Mouse (Mus musculus) neural tube, embryonic 13.5 days (tissue): Measurements from ENCODE around the gene Lcn3. TPM values are rescaled to one million over a fixed set of nuclear protein-coding genes. Genes with fewer than 3 reads are reported as not detected.
"Not testable (repeated sequence)": the region's sequence is repeated elsewhere in the genome, so short reads cannot be mapped to it uniquely, and the experiment has no call there.

ENCODE experiments used
- ATAC-seq: fragments of 200-750 bp; cut with Nextera tagmentation; 2 replicates; pipeline ENCODE4 v1.8.0; 2017; ENCODE audit warnings: low read depth, mild to moderate bottlenecking, moderate TSS enrichment, moderate library complexity
- H3K27ac ChIP-seq: fragments of 300-500 bp; sonication (generic); replicated peaks from 2 replicates; pipeline ENCODE4 v1.5.1; 2015; ENCODE audit warnings: moderate library complexity, mild to moderate bottlenecking, inconsistent platforms
- H3K27me3 ChIP-seq: fragments of 300-500 bp; sonication (generic); 2 replicates; pipeline ENCODE4 v1.6.1; 2015; ENCODE audit warnings: mild to moderate bottlenecking, inconsistent platforms
- H3K36me3 ChIP-seq: fragments of 300-500 bp; sonication (generic); 2 replicates; pipeline ENCODE4 v1.6.1; 2015; ENCODE audit warnings: mild to moderate bottlenecking, inconsistent platforms
- H3K4me1 ChIP-seq: fragments of 300-500 bp; sonication (generic); replicated peaks from 2 replicates; pipeline ENCODE4 v1.6.1; 2015; ENCODE audit warnings: inconsistent platforms
- H3K4me2 ChIP-seq: fragments of 300-500 bp; sonication (generic); 2 replicates; pipeline ENCODE4 v1.6.1; 2015; ENCODE audit warnings: inconsistent platforms, mild to moderate bottlenecking, moderate library complexity
- H3K4me3 ChIP-seq: fragments of 300-500 bp; sonication (generic); 2 replicates; pipeline ENCODE4 v1.5.1; 2015; ENCODE audit warnings: mild to moderate bottlenecking, inconsistent platforms
- H3K9ac ChIP-seq: fragments of 300-500 bp; sonication (generic); 2 replicates; pipeline ENCODE4 v1.6.1; 2015; ENCODE audit warnings: moderate library complexity, mild to moderate bottlenecking, inconsistent platforms
- H3K9me3 ChIP-seq: fragments of 300-500 bp; sonication (generic); 2 replicates; pipeline ENCODE4 v1.6.1; 2016; ENCODE audit warnings: inconsistent platforms
- WGBS: fragments of 180-500 bp; shearing (Covaris S2); methylation state at CpG from one replicate; pipeline ENCODE4 v1.1.7; 2015; 5-methylcytosine and 5-hydroxymethylcytosine counted together
- polyA plus RNA-seq: library from polyadenylated mRNA; unstranded; fragments of >200 nt; fragmentation: Nextera tagmentation; extraction: Ambion mirVana; gene quantifications from 2 replicates; pipeline ENCODE4 v1.2.1, GENCODE M21; 2015

Lcn3 gene
- polyA plus RNA-seq, 1 experiment from 2014 or later, result not detected

GRCm38 (mm10) chr2:25780921-25781320 is 15.6 kb downstream of the Lcn3 start:
- H3K4me1 ChIP-seq, result no peaks in the 10 kb centered on the region
- WGBS, result 56% methylated on average over 4 of the region's 4 CpGs
- no peak overlapping the region for H3K4me3 ChIP-seq
- no peaks in the 10 kb centered on the region for H3K9me3 ChIP-seq
- H3K4me2 ChIP-seq, result no peak overlapping the region
- H3K27ac ChIP-seq, result no peak overlapping the region
- no peaks in the 10 kb centered on the region for H3K36me3 ChIP-seq
- no peaks in the 10 kb centered on the region for H3K27me3 ChIP-seq
- H3K9ac ChIP-seq, result no peak overlapping the region
- ATAC-seq, result no peak

GRCm38 (mm10) chr2:25781957-25782356 is 16.6 kb downstream of the Lcn3 start, which contains the start of gene Gm13539:
TSS of gene Gm13539 (plus strand) at chr2:25782257.
- ATAC-seq, result no peak
- WGBS, result 87% methylated on average over 3 of the region's 3 CpGs
- Histone ChIP-seq H3K27me3 (no peaks in the 10 kb centered on the region), H3K9ac (no peak within 1 kb of the TSS), H3K4me1 (no peaks in the 10 kb centered on the region), H3K4me3 (no peak within 1 kb of the TSS), H3K9me3 (no peaks in the 10 kb centered on the region), H3K36me3 (no peaks in the 10 kb centered on the region), H3K4me2 (no peak within 1 kb of the TSS), H3K27ac (no peak within 1 kb of the TSS)

GRCm38 (mm10) chr2:25785573-25786322 is 20.4 kb downstream of the Lcn3 start:
- no peak for ATAC-seq

GRCm38 (mm10) chr2:25789092-25789491 is 23.7 kb downstream of the Lcn3 start:
- no peaks in the 10 kb centered on the region for H3K4me1 ChIP-seq
- H3K27me3 ChIP-seq, result no peaks in the 10 kb centered on the region
- WGBS, result 90% methylated on average over 3 of the region's 3 CpGs
- H3K36me3 ChIP-seq, result no peaks in the 10 kb centered on the region
- ATAC-seq, result no peak
- no peaks in the 10 kb centered on the region for H3K9me3 ChIP-seq
- no peak overlapping the region for H3K4me2 ChIP-seq
- no peak overlapping the region for H3K9ac ChIP-seq
- no peak overlapping the region for H3K4me3 ChIP-seq
- H3K27ac ChIP-seq, result no peak overlapping the region

More at GRCm38 (mm10) chr2:25785573-25786322, 20.4 kb downstream of the Lcn3 start:
- Histone ChIP-seq H3K27me3 (no peaks in the 10 kb centered on the region), H3K4me2 (no peak overlapping the region), H3K27ac (no peak overlapping the region), H3K9me3 (no peaks in the 10 kb centered on the region), H3K4me1 (no peaks in the 10 kb centered on the region), H3K4me3 (no peak overlapping the region), H3K36me3 (no peaks in the 10 kb centered on the region), H3K9ac (no peak overlapping the region)
- 67% methylated on average over 5 of the region's 5 CpGs for WGBS

- no peak overlapping the region for H3K4me3 ChIP-seq
- H3K36me3 ChIP-seq, result no peaks in the 10 kb centered on the region
- no peaks in the 10 kb centered on the region for H3K27me3 ChIP-seq
- no peak overlapping the region for H3K27ac ChIP-seq
- H3K9me3 ChIP-seq, result no peaks in the 10 kb centered on the region
- H3K4me2 ChIP-seq, result no peak overlapping the region
- 53% methylated on average over 2 of the region's 2 CpGs for WGBS
- H3K9ac ChIP-seq, result no peak overlapping the region
- H3K4me1 ChIP-seq, result peaks cover 9% of the 10 kb centered on the region
- ATAC-seq, result no peak
These were observed 32.3 kb downstream of the Lcn3 start for GRCm38 (mm10) chr2:25797635-25798034.

- WGBS, result 33% methylated on average over 5 of the region's 5 CpGs
- Histone ChIP-seq H3K9ac (no peak overlapping the region), H3K36me3 (no peaks in the 10 kb centered on the region), H3K4me1 (peaks cover 9% of the 10 kb centered on the region), H3K4me3 (no peak overlapping the region), H3K9me3 (no peaks in the 10 kb centered on the region), H3K27ac (no peak overlapping the region), H3K4me2 (no peak overlapping the region), H3K27me3 (no peaks in the 10 kb centered on the region)
- no peak for ATAC-seq
These were observed 32.7 kb downstream of the Lcn3 start for GRCm38 (mm10) chr2:25798065-25798464.

- Histone ChIP-seq H3K4me1 (no peaks in the 10 kb centered on the region), H3K4me2 (no peak overlapping the region), H3K4me3 (no peak overlapping the region), H3K27ac (no peak overlapping the region), H3K9ac (no peak overlapping the region), H3K36me3 (no peaks in the 10 kb centered on the region), H3K27me3 (no peaks in the 10 kb centered on the region), H3K9me3 (no peaks in the 10 kb centered on the region)
- 84% methylated on average over 2 of the region's 2 CpGs for WGBS
- ATAC-seq, result no peak
These were observed 46.3 kb downstream of the Lcn3 start for GRCm38 (mm10) chr2:25811711-25812110.

GRCm38 (mm10) chr2:25813364-25813763 is 48.0 kb downstream of the Lcn3 start:
- H3K36me3 ChIP-seq, result no peaks in the 10 kb centered on the region
- H3K4me2 ChIP-seq, result no peak overlapping the region
- no peak overlapping the region for H3K9ac ChIP-seq
- ATAC-seq, result no peak
- no peaks in the 10 kb centered on the region for H3K27me3 ChIP-seq
- no peak overlapping the region for H3K4me3 ChIP-seq
- no peaks in the 10 kb centered on the region for H3K4me1 ChIP-seq
- 80% methylated on average over 5 of the region's 5 CpGs for WGBS
- no peak overlapping the region for H3K27ac ChIP-seq
- H3K9me3 ChIP-seq, result no peaks in the 10 kb centered on the region

- not testable (repeated sequence) for H3K4me1 ChIP-seq, H3K4me3 ChIP-seq, H3K27ac ChIP-seq, ATAC-seq, H3K36me3 ChIP-seq, H3K9ac ChIP-seq, H3K4me2 ChIP-seq, H3K27me3 ChIP-seq, H3K9me3 ChIP-seq
- WGBS, result 81% methylated on average over 1 of the region's 1 CpGs
These were observed 50.4 kb downstream of the Lcn3 start, which contains the start of gene Glt6d1 for GRCm38 (mm10) chr2:25815748-25816147. TSS of gene Glt6d1 (minus strand) at chr2:25815848.

Other genes starting within 250 kb of the Lcn3 start
- 19.2 and 20.8 TPM in 2 replicates for gene Traf2, start 218.6 kb upstream of the Lcn3 start, polyA plus RNA-seq
- 426 and 453 TPM in 2 replicates for gene Edf1, start 207.7 kb upstream of the Lcn3 start, polyA plus RNA-seq
- 2.5 and 3.4 TPM in 2 replicates for gene Mamdc4, start 190.7 kb upstream of the Lcn3 start, polyA plus RNA-seq
- gene Phpt1, start 190.3 kb upstream of the Lcn3 start, polyA plus RNA-seq, result 180 and 188 TPM in 2 replicates
- 7.1 and 8.4 TPM in 2 replicates for gene Ajm1, start 183.8 kb upstream of the Lcn3 start, polyA plus RNA-seq
- gene Rabl6, start 157.0 kb upstream of the Lcn3 start, polyA plus RNA-seq, result 65.7 and 74.3 TPM in 2 replicates
- 0.12 and 0.17 TPM in 2 replicates for gene Ccdc183, start 147.9 kb upstream of the Lcn3 start, polyA plus RNA-seq
- 37.7 and 41.2 TPM in 2 replicates for gene Tmem141, start 143.6 kb upstream of the Lcn3 start, polyA plus RNA-seq
- 2.7 and 3.1 TPM in 2 replicates for gene Fcna, start 137.5 kb upstream of the Lcn3 start, polyA plus RNA-seq
- not detected in 2 replicates for gene Lcn8, start 112.4 kb upstream of the Lcn3 start, polyA plus RNA-seq
- not detected in 2 replicates for gene Lcn5, start 107.6 kb upstream of the Lcn3 start, polyA plus RNA-seq
- not detected in 2 replicates for gene Lcn6, start 88.8 kb upstream of the Lcn3 start, polyA plus RNA-seq
- not detected in 2 replicates for gene Lcn10, start 82.8 kb upstream of the Lcn3 start, polyA plus RNA-seq
- gene Obp2a, start 65.5 kb upstream of the Lcn3 start, polyA plus RNA-seq, result not detected in 2 replicates
- gene Bmyc, start 58.8 kb upstream of the Lcn3 start, polyA plus RNA-seq, result 113 and 121 TPM in 2 replicates
- gene Obp2b, start 28.6 kb upstream of the Lcn3 start, polyA plus RNA-seq, result not detected in 2 replicates
- gene Lcn11, start 11.4 kb downstream of the Lcn3 start, polyA plus RNA-seq, result not detected in 2 replicates
- not detected in 2 replicates for gene Gm13539, start 16.7 kb downstream of the Lcn3 start, polyA plus RNA-seq
- gene Glt6d1, start 50.3 kb downstream of the Lcn3 start, polyA plus RNA-seq, result not detected in 2 replicates
- not detected in 2 replicates for gene Lcn9, start 57.6 kb downstream of the Lcn3 start, polyA plus RNA-seq
- gene Sohlh1, start 81.7 kb downstream of the Lcn3 start, polyA plus RNA-seq, result not detected in 2 replicates
- 10.7 and 11.3 TPM in 2 replicates for gene Kcnt1, start 98.2 kb downstream of the Lcn3 start, polyA plus RNA-seq
- 55.6 and 61.4 TPM in 2 replicates for gene Camsap1, start 217.7 kb downstream of the Lcn3 start, polyA plus RNA-seq